Mouse (Mus musculus): ENCODE results near the gene Slc7a10. TPM values are rescaled to one million over a fixed set of nuclear protein-coding genes. Genes with fewer than 3 reads are reported as not detected.

The Slc7a10 gene
- 1 to 10 TPM; 2.0 to 3.8 TPM for total RNA-seq (2021)
- long read RNA-seq, experiment 1, transcript Slc7a10-201 (11 exons, 1,953 nt) = major isoform, 5 of 9 reads
- long read RNA-seq, experiment 1, partial matches to known transcripts = 2 of 9 reads
- long read RNA-seq, experiment 1, other reads (novel, unspliced or antisense) = 2 of 9 reads
- long read RNA-seq, experiment 2, partial matches to known transcripts = 0 of 1 reads
- long read RNA-seq, experiment 2, other reads (novel, unspliced or antisense) = 0 of 1 reads

DNA sequence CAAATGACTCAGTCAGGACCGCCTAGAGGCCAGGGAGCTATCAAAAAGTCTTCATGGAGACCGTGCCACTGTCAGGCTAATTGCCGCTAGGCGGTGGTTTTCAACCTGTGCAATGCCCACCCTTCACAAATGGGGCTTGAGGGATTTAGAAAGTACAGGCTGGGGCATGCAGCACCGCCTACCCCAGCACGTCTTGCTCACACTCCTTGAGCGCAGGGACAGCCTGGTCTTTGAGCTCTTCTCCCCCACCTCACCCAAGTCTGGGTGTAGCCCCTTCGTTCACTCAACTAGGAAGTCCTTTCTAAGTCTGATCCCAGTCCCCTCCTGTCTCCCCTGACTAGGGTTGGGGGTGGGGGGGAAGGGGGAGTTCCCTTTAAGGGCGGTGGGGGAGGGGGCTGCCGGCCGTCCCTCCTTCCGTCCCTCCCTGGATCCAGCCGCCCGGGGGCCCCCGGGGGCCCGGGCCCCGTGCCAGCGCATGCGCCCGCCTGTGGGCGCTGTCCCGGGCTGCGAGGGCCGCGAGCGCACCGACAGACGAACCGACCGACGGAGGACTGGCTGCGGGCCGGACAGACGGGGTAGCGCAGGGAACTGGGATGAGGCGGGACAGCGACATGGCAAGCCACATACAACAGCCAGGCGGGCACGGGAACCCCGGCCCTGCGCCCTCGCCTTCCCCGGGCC, at the start of gene Slc7a10:
Gene Slc7a10, plus strand, starts transcription at position 497 of the 681 bp plus-strand sequence.
- DNase-seq = peak; percentile 31

- DNase-seq = no peak
Observed at GRCm38 (mm10) chr7:35137524-35137923, 48.7 kb upstream of the Slc7a10 start.

DNA sequence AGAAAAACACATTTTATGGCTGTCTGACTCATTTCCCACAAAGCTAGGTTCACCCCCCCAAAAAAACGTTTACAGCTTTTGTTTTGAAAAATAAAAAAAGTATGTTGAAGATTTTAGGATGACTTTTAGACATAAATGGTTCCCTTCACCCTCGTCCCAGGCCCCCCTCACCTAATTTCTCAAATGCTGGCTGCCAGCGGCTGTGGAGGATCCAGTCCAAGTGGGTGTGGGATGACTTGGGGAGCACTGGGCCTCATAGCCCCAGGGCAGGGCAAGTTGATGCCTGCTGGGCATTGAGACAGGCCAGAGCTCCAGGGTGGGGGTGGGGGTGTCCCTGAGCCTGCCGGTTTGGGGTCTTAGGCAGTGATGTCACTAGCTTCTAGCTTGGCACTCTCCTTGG, 47.7 kb upstream of the Slc7a10 start:
- no peak for DNase-seq

- DNase-seq = no peak
Observed at GRCm38 (mm10) chr7:35139880-35140279, 46.3 kb upstream of the Slc7a10 start.

GRCm38 (mm10) chr7:35141519-35141918, 44.7 kb upstream of the Slc7a10 start:
- DNase-seq = peak; percentile 44

GRCm38 (mm10) chr7:35142522-35142921, 43.7 kb upstream of the Slc7a10 start:
- no peak for DNase-seq

- peak; percentile 50 for DNase-seq
Observed at GRCm38 (mm10) chr7:35143864-35144618, 42.1 kb upstream of the Slc7a10 start.

DNA sequence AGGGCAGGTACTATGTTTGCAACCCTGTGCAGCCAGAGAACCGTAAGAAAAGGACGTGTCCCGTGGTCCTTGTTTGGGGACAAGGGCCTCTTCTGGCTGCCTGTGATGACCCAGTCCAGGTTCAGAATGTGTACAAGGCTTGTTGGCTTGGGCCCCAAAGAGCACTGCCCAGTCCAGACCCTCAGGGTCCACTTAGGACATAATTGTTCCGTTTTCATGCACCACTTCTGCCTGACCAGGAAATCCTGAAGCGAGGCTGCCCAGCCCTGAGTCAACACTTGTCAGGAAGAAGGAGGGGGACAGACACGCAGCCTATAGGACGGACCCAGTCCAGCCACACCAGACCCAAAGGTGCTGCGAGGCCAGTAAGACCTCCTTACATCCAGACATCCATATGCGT, 41.1 kb upstream of the Slc7a10 start:
- no peak for DNase-seq

GRCm38 (mm10) chr7:35146269-35146668, 39.9 kb upstream of the Slc7a10 start:
- DNase-seq = peak; percentile 61

DNA sequence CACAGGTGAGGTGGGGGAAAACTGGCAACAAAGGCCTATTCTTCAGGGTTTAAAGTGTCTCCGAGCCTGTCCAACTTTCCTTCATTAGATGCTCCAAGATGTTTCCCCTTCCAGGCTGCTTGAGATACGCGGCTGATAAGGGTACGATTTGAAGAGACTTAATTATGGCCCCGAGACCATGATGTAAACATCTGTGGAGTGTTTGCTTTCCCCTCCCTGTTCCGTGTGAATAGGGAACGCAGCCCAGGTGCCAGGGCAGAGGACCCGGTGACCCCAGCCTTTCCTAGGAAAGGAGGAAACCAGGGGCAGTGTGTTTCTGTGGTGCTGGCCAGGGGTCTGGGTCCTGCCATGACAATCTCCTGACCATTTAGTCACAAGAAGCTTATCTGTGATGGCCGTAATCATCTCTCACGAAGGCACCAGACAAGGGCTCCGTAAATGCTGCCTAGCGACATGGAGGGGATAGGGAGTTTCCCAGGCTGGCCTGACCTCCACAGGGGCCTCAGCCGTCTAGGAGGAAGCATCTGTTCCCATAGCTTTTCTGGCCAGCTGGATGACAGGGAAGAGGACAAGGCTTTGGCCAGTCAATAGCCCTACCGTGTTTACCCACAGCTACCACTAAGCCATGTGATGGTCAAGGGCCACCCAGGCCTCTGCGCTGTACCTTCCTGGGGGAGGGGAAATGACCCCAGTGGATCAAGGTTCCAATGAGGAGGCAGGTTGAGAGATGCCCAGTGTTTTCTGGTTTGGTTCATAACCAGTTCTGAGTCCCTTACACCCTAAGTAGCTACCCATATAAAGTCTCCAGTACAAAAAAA, 36.4 kb upstream of the Slc7a10 start:
- DNase-seq = no peak

GRCm38 (mm10) chr7:35150860-35151259, 35.3 kb upstream of the Slc7a10 start:
- DNase-seq = no peak

DNA sequence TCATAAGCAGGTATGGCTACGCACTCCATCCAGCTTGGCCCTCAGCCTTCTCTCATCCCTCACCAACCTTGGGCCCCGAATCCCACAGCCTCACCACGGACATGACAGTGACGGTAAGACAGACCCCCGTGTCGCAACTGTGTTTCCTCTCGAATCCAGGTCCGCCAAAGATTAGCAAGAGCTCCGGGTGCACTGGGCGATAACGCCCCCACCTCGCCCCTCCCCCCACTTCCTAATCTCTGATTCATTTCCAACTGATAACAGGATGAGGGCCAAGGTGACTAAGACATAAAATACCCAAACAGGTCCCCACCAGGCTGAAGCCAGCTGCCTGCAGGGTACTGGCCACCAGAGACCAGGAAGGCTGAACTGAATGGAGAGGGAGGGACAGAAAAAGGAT, 31.7 kb upstream of the Slc7a10 start:
- DNase-seq = no peak

GRCm38 (mm10) chr7:35156561-35157477, 29.4 kb upstream of the Slc7a10 start:
- DNase-seq = no peak

DNA sequence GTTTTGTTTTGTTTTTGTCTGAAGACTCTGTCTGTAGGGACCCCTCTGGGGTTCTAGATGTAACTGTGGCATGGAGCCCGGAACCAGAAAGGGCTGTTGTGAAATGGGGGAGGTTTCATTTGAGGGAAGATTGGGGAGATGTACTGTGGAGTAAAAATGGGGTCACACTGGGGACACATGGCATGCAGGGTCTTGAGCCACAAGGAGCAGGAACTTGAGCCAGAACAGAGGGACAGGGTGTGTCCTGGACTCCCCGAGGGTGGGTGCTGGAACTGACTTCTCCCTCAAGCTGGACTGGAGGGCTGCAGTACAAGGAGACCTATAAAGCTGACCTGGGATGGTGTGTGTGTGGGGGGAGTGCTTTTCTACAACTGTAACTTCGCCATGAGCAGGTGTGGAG, 28.7 kb upstream of the Slc7a10 start:
- DNase-seq = no peak

GRCm38 (mm10) chr7:35162443-35162842, 23.7 kb upstream of the Slc7a10 start:
- DNase-seq = no peak

DNA sequence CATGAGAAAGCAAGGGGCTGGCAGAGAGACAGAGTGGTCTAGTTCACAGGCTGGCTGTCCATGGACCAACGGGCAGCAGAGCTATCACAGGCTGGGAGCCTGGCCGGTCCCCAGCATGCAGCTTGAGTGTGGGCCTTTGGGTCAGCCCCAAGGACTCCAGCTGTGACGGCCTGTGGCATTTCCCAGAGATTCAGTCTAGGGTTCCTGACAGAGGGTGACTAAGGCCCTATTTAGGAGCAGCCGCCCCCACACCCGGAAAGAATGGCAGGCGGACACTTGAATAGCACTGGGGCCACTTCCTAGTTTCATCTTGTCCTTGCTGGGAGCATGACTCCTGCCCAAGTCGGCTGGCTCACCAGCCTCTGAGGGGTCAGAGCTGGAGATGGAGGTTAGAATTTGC, 22.6 kb upstream of the Slc7a10 start:
- no peak for DNase-seq

DNA sequence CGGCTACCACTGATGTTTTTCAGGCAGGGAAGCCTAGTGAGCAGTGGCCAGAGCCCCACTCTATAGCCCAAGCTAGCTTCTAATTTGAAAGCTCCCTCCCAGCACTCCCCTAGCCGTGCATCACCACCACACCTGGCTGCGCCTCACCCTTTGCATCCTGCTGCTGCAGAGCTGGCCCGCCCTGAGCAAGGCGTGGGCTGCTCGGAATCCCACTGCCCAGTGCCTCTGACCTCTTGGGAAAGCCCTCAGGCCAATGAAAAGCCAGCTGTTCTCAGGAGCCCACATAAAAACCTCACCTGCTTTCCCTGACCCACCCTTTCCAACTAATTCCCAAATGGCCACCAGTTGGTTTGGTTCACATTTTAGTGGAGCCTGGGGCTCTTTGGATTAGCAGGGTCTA, 22.1 kb upstream of the Slc7a10 start:
- DNase-seq = no peak

DNA sequence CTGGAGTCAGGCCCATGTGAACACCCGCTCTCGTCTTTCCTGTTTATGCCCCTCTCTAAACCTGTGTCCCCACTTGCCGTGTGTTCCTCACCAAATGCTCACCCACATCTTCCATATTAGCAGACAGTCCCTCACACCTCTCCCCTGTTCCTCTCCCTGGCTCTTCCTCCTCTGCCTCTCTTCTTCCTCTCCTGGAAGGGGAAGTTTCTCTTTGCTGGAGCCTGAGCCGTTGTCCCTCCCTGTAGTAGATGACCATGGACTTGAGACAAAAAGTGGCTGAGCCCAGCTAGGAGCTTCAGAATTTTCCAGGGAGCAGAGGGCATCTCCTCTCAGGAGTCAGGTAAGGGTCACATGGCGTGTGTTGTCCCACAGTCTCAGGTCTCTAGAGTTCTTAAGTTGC, 19.2 kb upstream of the Slc7a10 start:
- DNase-seq = no peak

GRCm38 (mm10) chr7:35167925-35168324, 18.3 kb upstream of the Slc7a10 start:
- DNase-seq = no peak

GRCm38 (mm10) chr7:35169341-35169740, 16.8 kb upstream of the Slc7a10 start:
- peak; percentile 95 for DNase-seq

GRCm38 (mm10) chr7:35171867-35172382, 14.3 kb upstream of the Slc7a10 start:
- DNase-seq = peak; percentile 84

Measured in adrenal gland, postnatal 10 days (tissue).